Mouse (Mus musculus) layer of hippocampus, adult 2 months (tissue): ENCODE data around the gene Mob3c. TPM values are rescaled to one million over a fixed set of nuclear protein-coding genes. Genes with fewer than 3 reads are reported as not detected.

Source experiments
- DNase-seq, 2 experiments: peaks; one replicate each; pipeline ENCODE4 v3.0.0; 2022; ENCODE audit warnings: low spot score in 2 of 2
- H3K27ac ChIP-seq: fragments of 200-600 bp; 2 replicates; pipeline ENCODE4 v1.8.1; 2022
- H3K4me3 ChIP-seq: fragments of 200-600 bp; 2 replicates; pipeline ENCODE4 v1.8.1; 2022; ENCODE audit warnings: mild to moderate bottlenecking
- CTCF ChIP-seq: fragments of 200-600 bp; conservative IDR thresholded peaks from 2 replicates; pipeline ENCODE4 v1.8.1; 2022; ENCODE audit warnings: antibody characterized with exemption, mild to moderate bottlenecking, moderate library complexity
- total RNA-seq, 2 experiments: library from RNA; stranded (reverse); gene quantifications; 2 replicates each; pipeline ENCODE4 v1.2.3; 2021

Gene Mob3c
- total RNA-seq, 2 experiments from 2014 or later, result 4.8 to 5.0 TPM

GRCm38 (mm10) chr4:115820944-115821343, 6.9 kb upstream of the Mob3c start:
- no peak overlapping the region for H3K27ac ChIP-seq
- no peak for TF ChIP-seq CTCF
- no peak overlapping the region for H3K4me3 ChIP-seq
- no peak for DNase-seq

GRCm38 (mm10) chr4:115821431-115821830, 6.5 kb upstream of the Mob3c start:
- no peak for TF ChIP-seq CTCF
- DNase-seq, result no peak
- Histone ChIP-seq H3K27ac (no peak overlapping the region), H3K4me3 (no peak overlapping the region)

- Histone ChIP-seq H3K27ac (no peak overlapping the region), H3K4me3 (no peak overlapping the region)
- TF ChIP-seq CTCF, result no peak
- DNase-seq, result no peak
Measured at GRCm38 (mm10) chr4:115821928-115822327, 6.0 kb upstream of the Mob3c start.

- no peak for DNase-seq
Measured at GRCm38 (mm10) chr4:115824178-115824577, 3.7 kb upstream of the Mob3c start.

GRCm38 (mm10) chr4:115825271-115825670, 2.6 kb upstream of the Mob3c start:
- no peak for TF ChIP-seq CTCF
- Histone ChIP-seq H3K27ac (no peak overlapping the region), H3K4me3 (no peak overlapping the region)
- DNase-seq, result no peak

More at GRCm38 (mm10) chr4:115824178-115824577, 3.7 kb upstream of the Mob3c start:
- no peak for TF ChIP-seq CTCF
- Histone ChIP-seq H3K4me3 (no peak overlapping the region), H3K27ac (no peak overlapping the region)

- Histone ChIP-seq H3K27ac (no peak overlapping the region), H3K4me3 (no peak overlapping the region)
- DNase-seq, result peak in 1 of 2 experiments; percentile 7
- no peak for TF ChIP-seq CTCF
Measured at GRCm38 (mm10) chr4:115827066-115827465, 826 bp upstream of the Mob3c start.

- DNase-seq, result peak in 1 of 2 experiments; percentile 10
- peak; percentile 21; the same call in 1 of the 2 replicates for TF ChIP-seq CTCF
- peak overlapping the region; percentile 84 for H3K27ac ChIP-seq
Measured at GRCm38 (mm10) chr4:115827535-115827887, 381 bp upstream of the Mob3c start.

GRCm38 (mm10) chr4:115828572-115828902, 645 bp downstream of the Mob3c start:
- no peak for DNase-seq
- H3K4me3 ChIP-seq, result peak overlapping the region; percentile 97
- peak overlapping the region; percentile 84; the same call in 1 of the 2 replicates for H3K27ac ChIP-seq
- TF ChIP-seq CTCF, result no peak

More at GRCm38 (mm10) chr4:115827535-115827887, 381 bp upstream of the Mob3c start:
- peak overlapping the region; percentile 97 for H3K4me3 ChIP-seq

GRCm38 (mm10) chr4:115830491-115830890, 2.6 kb downstream of the Mob3c start:
- DNase-seq, result no peak
- Histone ChIP-seq H3K4me3 (no peak overlapping the region), H3K27ac (peak overlapping the region; percentile 7; the same call in 1 of the 2 replicates)
- TF ChIP-seq CTCF, result no peak

- Histone ChIP-seq H3K4me3 (no peak overlapping the region), H3K27ac (no peak overlapping the region)
- TF ChIP-seq CTCF, result no peak
- no peak for DNase-seq
Measured at GRCm38 (mm10) chr4:115831221-115831620, 3.3 kb downstream of the Mob3c start.

- TF ChIP-seq CTCF, result no peak
- no peak overlapping the region for H3K4me3 ChIP-seq
- peak in 1 of 2 experiments; percentile 9 for DNase-seq
- no peak overlapping the region for H3K27ac ChIP-seq
Measured at GRCm38 (mm10) chr4:115832040-115832439, 4.1 kb downstream of the Mob3c start.

GRCm38 (mm10) chr4:115835576-115835975, 7.7 kb downstream of the Mob3c start:
- no peak for DNase-seq
- H3K4me3 ChIP-seq, result no peak overlapping the region
- H3K27ac ChIP-seq, result no peak overlapping the region
- no peak for TF ChIP-seq CTCF

GRCm38 (mm10) chr4:115838196-115838595, 10.3 kb downstream of the Mob3c start:
- H3K4me3 ChIP-seq, result no peak overlapping the region
- H3K27ac ChIP-seq, result no peak overlapping the region
- no peak for DNase-seq
- no peak for TF ChIP-seq CTCF

- Histone ChIP-seq H3K27ac (peak within 1 kb of the TSS; percentile 86), H3K4me3 (peak within 1 kb of the TSS; percentile 93)
- DNase-seq, result peak; percentile 90 to 92
- peak; percentile 49 for TF ChIP-seq CTCF
Measured at GRCm38 (mm10) chr4:115838696-115839641, 11.1 kb downstream of the Mob3c start, which contains the start of gene Mknk1. Gene Mknk1, plus strand, starts transcription at chr4:115839198.
